Mouse (Mus musculus): ENCODE measurements around the gene Exoc6b. TPM values are rescaled to one million over a fixed set of nuclear protein-coding genes. Genes with fewer than 3 reads are reported as not detected.

Gene Exoc6b
- polyA plus RNA-seq, 1 experiment: 42.5 TPM

DNA sequence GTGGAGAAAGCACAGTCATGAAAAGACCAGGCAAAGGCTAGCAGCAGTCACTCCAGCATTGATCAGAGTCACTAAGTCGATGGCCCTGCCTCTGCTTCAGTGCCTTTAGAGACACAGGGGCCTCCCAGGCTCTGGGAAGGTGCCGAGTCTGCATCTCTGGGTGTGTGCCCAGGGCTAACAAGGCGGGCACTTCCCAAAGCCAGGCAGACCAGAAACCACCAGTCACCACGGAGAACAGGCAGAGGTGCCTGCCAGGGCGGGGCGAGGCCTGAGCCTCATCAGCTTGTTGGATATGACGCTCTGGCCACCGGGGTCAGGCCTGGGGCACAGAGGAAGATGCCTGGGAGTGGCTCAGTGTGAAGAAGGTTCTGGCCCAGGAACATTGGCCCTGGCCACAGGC lies 489.8 kb downstream of the Exoc6b start:
- 40% methylated on average over 8 of the region's 8 CpGs for WGBS

DNA sequence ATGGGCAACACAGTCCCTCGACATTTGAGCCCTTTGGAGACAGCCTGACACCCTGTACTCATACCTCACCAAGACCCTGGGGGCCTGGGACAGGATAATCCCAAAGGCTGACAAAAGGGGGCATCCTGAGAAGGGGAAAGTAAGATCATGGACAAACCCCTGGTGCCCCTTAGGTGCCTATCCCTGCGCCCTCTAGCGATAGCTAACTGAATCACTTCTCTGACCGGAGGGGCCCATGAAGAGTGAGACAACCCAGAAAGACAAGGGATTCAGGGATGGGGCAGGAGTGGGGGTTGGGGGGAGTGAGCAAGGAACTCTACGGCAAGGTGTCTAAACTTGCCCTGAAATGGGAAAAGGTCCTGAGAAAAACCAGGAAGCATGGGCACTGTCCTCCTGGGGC lies 490.4 kb downstream of the Exoc6b start:
- 17% methylated on average over 5 of the region's 5 CpGs for WGBS
- Histone ChIP-seq H3K27me3 (ENCODE audit: control insufficient read depth, insufficient read depth, low read length) (0 out of 2 replicates have a peak, but pooled peaks cover 1% of the 10 kb centered on the region), H3K27ac (ENCODE audit: insufficient read depth, low read length) (no peak overlapping the region), H3K4me1 (ENCODE audit: control insufficient read depth, insufficient read depth, low read length) (0 out of 2 replicates have a peak, but pooled peaks cover 3% of the 10 kb centered on the region), H3K4me3 (replicated peaks; ENCODE audit: insufficient read depth, low read depth, low read length) (no peak overlapping the region)
- DNase-seq: peak in 1 of 2 experiments; percentile 45
- peak; percentile 70; the same call in 1 of the 2 replicates for TF ChIP-seq CTCF (IDR thresholded peaks at IDR 0.05; ENCODE audit: borderline replicate concordance, insufficient read depth, low read depth, low read length)
- TF ChIP-seq POLR2A (IDR thresholded peaks at IDR 0.05; ENCODE audit: borderline replicate concordance, insufficient read depth, low read length): no peak

More for the DNA sequence above, 489.8 kb downstream of the Exoc6b start:
- DNase-seq: no peak
- H3K27ac ChIP-seq (ENCODE audit: insufficient read depth, low read length): no peak overlapping the region
- 0 out of 2 replicates have a peak, but pooled peaks cover 1% of the 10 kb centered on the region for H3K27me3 ChIP-seq (ENCODE audit: control insufficient read depth, insufficient read depth, low read length)
- TF ChIP-seq POLR2A (IDR thresholded peaks at IDR 0.05; ENCODE audit: borderline replicate concordance, insufficient read depth, low read length): no peak
- TF ChIP-seq CTCF (IDR thresholded peaks at IDR 0.05; ENCODE audit: borderline replicate concordance, insufficient read depth, low read depth, low read length): no peak
- H3K4me3 ChIP-seq (replicated peaks; ENCODE audit: insufficient read depth, low read depth, low read length): no peak overlapping the region
- H3K4me1 ChIP-seq (ENCODE audit: control insufficient read depth, insufficient read depth, low read length): 0 out of 2 replicates have a peak, but pooled peaks cover 3% of the 10 kb centered on the region

DNA sequence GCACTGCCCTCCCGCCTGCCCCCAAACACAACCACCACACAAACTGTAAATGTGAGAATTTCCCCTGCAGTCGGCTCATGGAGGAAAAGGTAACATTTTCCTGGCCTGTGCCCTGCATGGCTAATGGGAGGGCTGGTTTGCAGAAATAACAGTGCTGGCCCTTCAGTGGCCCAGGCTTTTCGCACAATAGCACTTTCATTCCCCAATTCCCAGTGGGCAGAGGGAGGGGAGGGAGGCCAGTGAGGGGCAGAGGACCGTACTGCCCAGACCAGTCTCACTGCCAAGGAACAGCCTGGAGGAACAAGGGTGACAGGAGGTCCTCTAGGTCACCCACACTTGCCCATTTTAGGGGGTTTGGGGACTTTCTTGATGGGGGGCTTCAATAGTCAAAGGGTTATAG lies 491.4 kb downstream of the Exoc6b start:
- no peaks in the 10 kb centered on the region for H3K4me1 ChIP-seq (ENCODE audit: control insufficient read depth, insufficient read depth, low read length)
- TF ChIP-seq CTCF (IDR thresholded peaks at IDR 0.05; ENCODE audit: borderline replicate concordance, insufficient read depth, low read depth, low read length): no peak
- TF ChIP-seq POLR2A (IDR thresholded peaks at IDR 0.05; ENCODE audit: borderline replicate concordance, insufficient read depth, low read length): no peak
- no peak for DNase-seq
- H3K4me3 ChIP-seq (replicated peaks; ENCODE audit: insufficient read depth, low read depth, low read length): no peak overlapping the region
- no peaks in the 10 kb centered on the region for H3K27me3 ChIP-seq (ENCODE audit: control insufficient read depth, insufficient read depth, low read length)
- WGBS: 80% methylated on average over 4 of the region's 4 CpGs
- H3K27ac ChIP-seq (ENCODE audit: insufficient read depth, low read length): no peak overlapping the region

DNA sequence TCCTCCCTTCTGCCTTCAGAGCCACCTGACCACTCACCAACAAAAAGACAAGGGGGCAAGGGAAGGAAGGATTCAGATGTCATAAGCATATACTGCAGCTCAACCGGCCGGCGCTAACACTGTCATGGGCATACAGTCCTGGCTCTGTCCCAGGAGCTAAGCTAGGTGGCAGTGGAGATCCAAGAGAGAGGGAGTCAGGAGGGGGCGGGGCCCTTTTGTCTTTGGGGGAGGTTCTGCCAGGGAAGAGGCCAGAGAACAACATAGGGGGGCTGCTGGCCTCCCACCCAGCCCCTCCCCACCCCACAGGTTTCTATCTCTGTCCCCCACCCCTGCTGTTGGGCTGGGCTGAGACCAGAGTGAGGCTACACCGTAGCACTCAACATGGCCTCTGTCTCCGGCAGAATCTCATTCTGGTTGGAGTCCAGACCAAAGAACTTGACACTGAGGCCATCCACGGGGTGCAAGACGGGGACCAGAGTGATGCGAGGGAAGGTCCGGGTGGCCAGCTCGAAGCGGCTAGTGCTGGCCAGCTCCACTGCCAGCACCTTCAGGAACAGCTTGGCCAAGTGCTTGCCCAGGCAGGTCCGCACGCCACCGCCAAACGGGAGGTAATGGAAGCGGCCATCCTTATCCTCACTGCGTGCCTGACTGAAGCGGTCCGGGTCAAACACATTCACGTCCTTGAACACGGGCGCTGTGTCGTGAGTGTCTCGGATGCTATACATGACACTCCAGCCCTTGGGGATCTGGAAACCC lies 495.2 kb downstream of the Exoc6b start:
- 18% methylated on average over 25 of the region's 25 CpGs for WGBS
- DNase-seq: peak in 1 of 2 experiments; percentile 43
- Histone ChIP-seq H3K27ac (ENCODE audit: insufficient read depth, low read length) (no peak overlapping the region), H3K4me1 (ENCODE audit: control insufficient read depth, insufficient read depth, low read length) (no peaks in the 10 kb centered on the region), H3K27me3 (ENCODE audit: control insufficient read depth, insufficient read depth, low read length) (no peaks in the 10 kb centered on the region), H3K4me3 (replicated peaks; ENCODE audit: insufficient read depth, low read depth, low read length) (no peak overlapping the region)
- TF ChIP-seq CTCF (IDR thresholded peaks at IDR 0.05; ENCODE audit: borderline replicate concordance, insufficient read depth, low read depth, low read length): no peak
- no peak for TF ChIP-seq POLR2A (IDR thresholded peaks at IDR 0.05; ENCODE audit: borderline replicate concordance, insufficient read depth, low read length)

DNA sequence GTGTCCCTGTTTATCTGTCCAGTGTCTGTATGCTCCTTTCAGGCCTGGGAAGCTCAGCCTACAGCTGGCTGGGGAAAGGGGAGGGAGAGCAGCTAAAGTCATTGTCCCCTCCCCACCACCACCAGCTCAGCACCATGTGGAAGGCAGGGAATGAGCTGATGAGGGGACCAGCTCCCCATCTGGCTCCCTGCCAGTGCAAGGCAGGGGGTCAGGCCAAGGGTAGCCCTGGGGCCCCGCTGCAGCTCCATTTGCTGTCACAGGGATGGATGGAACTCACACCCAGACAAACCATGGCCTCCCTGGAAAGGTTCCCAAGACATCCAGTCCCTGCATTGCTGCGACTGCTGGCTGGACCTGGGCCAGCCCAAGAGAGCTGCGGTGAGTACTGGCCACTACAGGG lies 499.3 kb downstream of the Exoc6b start:
- no peak overlapping the region for H3K4me3 ChIP-seq (replicated peaks; ENCODE audit: insufficient read depth, low read depth, low read length)
- H3K4me1 ChIP-seq (ENCODE audit: control insufficient read depth, insufficient read depth, low read length): peaks cover 6% of the 10 kb centered on the region
- DNase-seq: no peak
- 52% methylated on average over 3 of the region's 3 CpGs for WGBS
- H3K27me3 ChIP-seq (ENCODE audit: control insufficient read depth, insufficient read depth, low read length): no peaks in the 10 kb centered on the region
- no peak for TF ChIP-seq POLR2A (IDR thresholded peaks at IDR 0.05; ENCODE audit: borderline replicate concordance, insufficient read depth, low read length)
- no peak for TF ChIP-seq CTCF (IDR thresholded peaks at IDR 0.05; ENCODE audit: borderline replicate concordance, insufficient read depth, low read depth, low read length)
- H3K27ac ChIP-seq (ENCODE audit: insufficient read depth, low read length): no peak overlapping the region

DNA sequence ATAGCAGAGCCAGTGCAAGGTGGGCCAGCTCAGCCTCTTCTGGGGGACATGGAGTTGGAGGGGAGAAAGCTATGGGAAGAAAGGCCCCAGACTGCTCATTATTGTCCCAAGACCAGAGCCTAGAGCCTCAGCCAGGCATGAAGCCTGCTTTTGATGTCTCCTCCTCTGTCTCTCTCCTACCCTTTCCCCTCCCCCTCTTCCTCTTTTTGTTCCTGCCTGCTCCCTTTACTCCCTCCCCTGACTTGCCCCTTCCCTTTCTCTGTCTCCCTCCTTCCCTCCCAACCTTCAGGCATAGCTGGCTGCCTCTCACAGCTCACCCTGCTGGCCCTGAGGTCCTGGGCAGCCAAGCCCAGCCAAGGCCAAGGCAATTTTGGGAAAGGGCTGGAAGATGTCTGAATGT lies 499.7 kb downstream of the Exoc6b start:
- no peak overlapping the region for H3K27ac ChIP-seq (ENCODE audit: insufficient read depth, low read length)
- TF ChIP-seq CTCF (IDR thresholded peaks at IDR 0.05; ENCODE audit: borderline replicate concordance, insufficient read depth, low read depth, low read length) (no peak), POLR2A (IDR thresholded peaks at IDR 0.05; ENCODE audit: borderline replicate concordance, insufficient read depth, low read length) (no peak)
- H3K4me1 ChIP-seq (ENCODE audit: control insufficient read depth, insufficient read depth, low read length): peaks cover 6% of the 10 kb centered on the region
- H3K27me3 ChIP-seq (ENCODE audit: control insufficient read depth, insufficient read depth, low read length): no peaks in the 10 kb centered on the region
- no peak overlapping the region for H3K4me3 ChIP-seq (replicated peaks; ENCODE audit: insufficient read depth, low read depth, low read length)
- no peak for DNase-seq

DNA sequence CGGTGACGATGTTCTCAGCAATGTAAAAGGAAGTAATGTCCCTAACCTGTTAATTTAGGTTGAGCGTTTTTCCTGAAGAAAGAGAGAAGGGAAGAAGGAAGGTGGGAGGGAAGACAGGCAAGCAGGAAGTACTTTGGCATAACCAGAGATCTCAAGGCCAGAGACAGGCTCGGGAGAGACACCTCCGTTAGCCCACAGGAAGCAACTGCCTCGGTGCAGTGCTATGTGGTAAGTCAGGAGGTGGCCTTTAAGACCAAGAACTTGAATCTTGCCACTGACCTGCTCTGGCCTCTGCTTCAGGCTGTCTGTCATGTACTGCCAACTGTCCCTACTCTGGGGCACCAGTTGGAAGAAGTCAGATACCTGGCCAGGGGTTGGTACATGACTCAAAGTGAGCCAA lies 500.4 kb downstream of the Exoc6b start:
- no peak for DNase-seq
- H3K4me3 ChIP-seq (replicated peaks; ENCODE audit: insufficient read depth, low read depth, low read length): no peak overlapping the region
- no peak for TF ChIP-seq POLR2A (IDR thresholded peaks at IDR 0.05; ENCODE audit: borderline replicate concordance, insufficient read depth, low read length)
- no peak for TF ChIP-seq CTCF (IDR thresholded peaks at IDR 0.05; ENCODE audit: borderline replicate concordance, insufficient read depth, low read depth, low read length)
- no peak overlapping the region for H3K27ac ChIP-seq (ENCODE audit: insufficient read depth, low read length)
- peaks cover 6% of the 10 kb centered on the region for H3K4me1 ChIP-seq (ENCODE audit: control insufficient read depth, insufficient read depth, low read length)
- WGBS: 91% methylated on average over 6 of the region's 6 CpGs
- H3K27me3 ChIP-seq (ENCODE audit: control insufficient read depth, insufficient read depth, low read length): no peaks in the 10 kb centered on the region

Other genes starting within 250 kb of the Exoc6b start
- gene Spr, start 68.3 kb upstream of the Exoc6b start, polyA plus RNA-seq (2012; rRNA removed): 26.9 TPM in 2 replicates
- gene Emx1, start 117.9 kb upstream of the Exoc6b start, polyA plus RNA-seq (2012; rRNA removed): 0.11 and 0.19 TPM in 2 replicates